Mouse (Mus musculus): ENCODE results near the gene Zfp454.
A peak's percentile ranks its signal among the peaks of the same experiment; 100 is the strongest.

Gene Zfp454

GRCm38 (mm10) chr11:50841023-50841735 lies 46.3 kb downstream of the Zfp454 start, which contains the start of gene Zfp879:
TSS of gene Zfp879 (minus strand) at chr11:50841552.
- peak; percentile 84 to 92 for DNase-seq (ENCODE audit: low spot score in 2 of 2)

GRCm38 (mm10) chr11:50835727-50836126 lies 51.7 kb downstream of the Zfp454 start:
- no peak for DNase-seq (ENCODE audit: low spot score in 2 of 2)

- peak; percentile 78 to 86 for DNase-seq (ENCODE audit: low spot score in 2 of 2)
Measured at GRCm38 (mm10) chr11:50827010-50827953, 60.2 kb downstream of the Zfp454 start, which contains the start of gene Zfp354c. TSS of gene Zfp354c (minus strand) at chr11:50827724.

- no peak for DNase-seq (ENCODE audit: low spot score in 2 of 2)
Measured at GRCm38 (mm10) chr11:50826214-50826613, 61.2 kb downstream of the Zfp454 start.

Data from frontal cortex, postnatal 10 days (tissue).